Mouse (Mus musculus) liver, adult 2 months (tissue): ENCODE results near the gene Tff3. TPM values are rescaled to one million over a fixed set of nuclear protein-coding genes. Genes with fewer than 3 reads are reported as not detected.
A peak's percentile ranks its signal among the peaks of the same experiment; 100 is the strongest.

ENCODE experiments used
- DNase-seq: peaks from one replicate; pipeline ENCODE4 v3.0.0-alpha.2; 2011; ENCODE audit warnings: low read depth, low spot score; ENCODE audit errors: extremely low read depth
- H3K27ac ChIP-seq: fragments of 200-500 bp; replicated peaks from 2 replicates; pipeline ENCODE4 v1.5.1; 2012; ENCODE audit warnings: low read depth, mild to moderate bottlenecking, control low read depth, inconsistent platforms, low read length; ENCODE audit not compliant: insufficient read depth
- H3K27me3 ChIP-seq: fragments of 200-500 bp; 2 replicates; pipeline ENCODE4 v1.6.1; 2012; ENCODE audit warnings: mild to moderate bottlenecking, moderate library complexity, low read length, inconsistent platforms; ENCODE audit not compliant: control insufficient read depth, insufficient read depth
- H3K36me3 ChIP-seq: fragments of 200-500 bp; 2 replicates; pipeline ENCODE4 v1.6.1; 2012; ENCODE audit warnings: low read length, inconsistent platforms; ENCODE audit not compliant: control insufficient read depth, insufficient read depth
- H3K4me1 ChIP-seq: fragments of 200-500 bp; 2 replicates; pipeline ENCODE4 v1.6.1; 2011; ENCODE audit warnings: low read length; ENCODE audit not compliant: control insufficient read depth, insufficient read depth
- H3K4me3 ChIP-seq: fragments of 200-500 bp; 2 replicates; pipeline ENCODE4 v1.5.1; 2011; ENCODE audit warnings: low read depth, mild to moderate bottlenecking, control low read depth, low read length, moderate library complexity; ENCODE audit not compliant: insufficient read depth
- H3K79me2 ChIP-seq: fragments of 200-500 bp; 2 replicates; pipeline ENCODE4 v1.6.1; 2012; ENCODE audit warnings: inconsistent platforms, mild to moderate bottlenecking, low read length, moderate library complexity; ENCODE audit not compliant: control insufficient read depth, insufficient read depth
- H3K9ac ChIP-seq: fragments of 200-500 bp; 2 replicates; pipeline ENCODE4 v1.6.1; 2012; ENCODE audit warnings: low read depth, mild to moderate bottlenecking, control low read depth, inconsistent platforms, low read length
- CTCF ChIP-seq: fragments of 200-500 bp; IDR thresholded peaks from 2 replicates; pipeline ENCODE4 v1.5.1; 2011; ENCODE audit warnings: low read depth, low read length, control low read depth
- POLR2A ChIP-seq: fragments of 200-500 bp; IDR thresholded peaks from 2 replicates; pipeline ENCODE4 v1.6.1; 2011; ENCODE audit warnings: low read length, control low read depth; ENCODE audit not compliant: insufficient read depth; ENCODE audit errors: extremely low read depth
- WGBS: fragments of 180-500 bp; shearing (Covaris S2); methylation state at CpG from one replicate; pipeline ENCODE4 v1.1.7; 2018; 5-methylcytosine and 5-hydroxymethylcytosine counted together
- polyA plus RNA-seq: library from polyadenylated mRNA; depleted of rRNA; stranded (reverse); fragments of >200 nt; gene quantifications from 2 replicates; pipeline ENCODE4 v1.2.3, GENCODE M21; 2012; rRNA removed
- total RNA-seq: library from RNA; depleted of rRNA; stranded (reverse); fragments of >200 nt; gene quantifications from 2 replicates; pipeline ENCODE4 v1.2.3, GENCODE M21; 2014; rRNA removed

Gene Tff3
- total and polyA plus RNA-seq, 2 experiments, result 0.37 to 2.9 TPM

GRCm38 (mm10) chr17:31077561-31077960 lies 51.9 kb downstream of the Tff3 start:
- Histone ChIP-seq H3K4me1 (peaks cover 13% of the 10 kb centered on the region; the same call in 1 of the 2 replicates), H3K4me3 (no peak overlapping the region), H3K27ac (peak overlapping the region; percentile 57), H3K36me3 (no peaks in the 10 kb centered on the region), H3K79me2 (no peaks in the 10 kb centered on the region; the same call in 1 of the 2 replicates), H3K27me3 (no peaks in the 10 kb centered on the region), H3K9ac (no peak overlapping the region)
- WGBS, result 55% methylated on average over 5 of the region's 5 CpGs
- TF ChIP-seq POLR2A (no peak), CTCF (no peak)
- no peak for DNase-seq

GRCm38 (mm10) chr17:31075471-31075870 lies 54.0 kb downstream of the Tff3 start:
- Histone ChIP-seq H3K27me3 (no peaks in the 10 kb centered on the region), H3K79me2 (no peaks in the 10 kb centered on the region; the same call in 1 of the 2 replicates), H3K27ac (peak overlapping the region; percentile 88), H3K36me3 (no peaks in the 10 kb centered on the region), H3K4me3 (peak overlapping the region; percentile 20; the same call in 1 of the 2 replicates), H3K4me1 (peaks cover 15% of the 10 kb centered on the region; the same call in 1 of the 2 replicates), H3K9ac (no peak overlapping the region; the same call in 1 of the 2 replicates)
- no peak for TF ChIP-seq POLR2A
- no peak for TF ChIP-seq CTCF
- WGBS, result 72% methylated on average over 5 of the region's 5 CpGs
- DNase-seq, result peak; percentile 48

Other genes starting within 250 kb of the Tff3 start
- 0.09 and 0.13 TPM in 2 replicates for gene Glp1r, start 227.8 kb downstream of the Tff3 start, total RNA-seq
- gene Glp1r, start 227.8 kb downstream of the Tff3 start, polyA plus RNA-seq, result 0.02 TPM in 1 of 2 replicates, not detected in the other
- not detected in 2 replicates for gene Umodl1, start 175.0 kb downstream of the Tff3 start, total RNA-seq
- not detected in 2 replicates for gene Umodl1, start 175.0 kb downstream of the Tff3 start, polyA plus RNA-seq
- 5.0 and 6.0 TPM in 2 replicates for gene Abcg1, start 72.0 kb downstream of the Tff3 start, total RNA-seq
- gene Abcg1, start 72.0 kb downstream of the Tff3 start, polyA plus RNA-seq, result 1.8 and 3.4 TPM in 2 replicates
- 2.2 and 5.8 TPM in 2 replicates for gene Tff2, start 14.6 kb upstream of the Tff3 start, total RNA-seq
- 0.25 TPM in 1 of 2 replicates, not detected in the other for gene Tff2, start 14.6 kb upstream of the Tff3 start, polyA plus RNA-seq
- gene Tff1, start 35.6 kb upstream of the Tff3 start, total RNA-seq, result 0.47 TPM in 1 of 2 replicates, not detected in the other
- gene Tff1, start 35.6 kb upstream of the Tff3 start, polyA plus RNA-seq, result 0.13 TPM in 1 of 2 replicates, not detected in the other
- gene Tmprss3, start 69.3 kb upstream of the Tff3 start, total RNA-seq, result not detected in 2 replicates
- not detected in 2 replicates for gene Tmprss3, start 69.3 kb upstream of the Tff3 start, polyA plus RNA-seq
- gene Ubash3a, start 78.2 kb upstream of the Tff3 start, total RNA-seq, result 0.09 and 0.20 TPM in 2 replicates
- gene Ubash3a, start 78.2 kb upstream of the Tff3 start, polyA plus RNA-seq, result 0.26 and 0.31 TPM in 2 replicates
- gene Rsph1, start 147.7 kb upstream of the Tff3 start, total RNA-seq, result not detected in 2 replicates
- not detected in 2 replicates for gene Rsph1, start 147.7 kb upstream of the Tff3 start, polyA plus RNA-seq
- 1.4 and 3.6 TPM in 2 replicates for gene Slc37a1, start 157.1 kb upstream of the Tff3 start, total RNA-seq
- 1.8 and 4.7 TPM in 2 replicates for gene Slc37a1, start 157.1 kb upstream of the Tff3 start, polyA plus RNA-seq